Mouse (Mus musculus) testis, postnatal 14 days (tissue): ENCODE data around the gene Tenm2.

Experiments used
- DNase-seq: peaks from one replicate; pipeline ENCODE4 v3.0.0; 2021; ENCODE audit warnings: low spot score

Tenm2 gene

DNA sequence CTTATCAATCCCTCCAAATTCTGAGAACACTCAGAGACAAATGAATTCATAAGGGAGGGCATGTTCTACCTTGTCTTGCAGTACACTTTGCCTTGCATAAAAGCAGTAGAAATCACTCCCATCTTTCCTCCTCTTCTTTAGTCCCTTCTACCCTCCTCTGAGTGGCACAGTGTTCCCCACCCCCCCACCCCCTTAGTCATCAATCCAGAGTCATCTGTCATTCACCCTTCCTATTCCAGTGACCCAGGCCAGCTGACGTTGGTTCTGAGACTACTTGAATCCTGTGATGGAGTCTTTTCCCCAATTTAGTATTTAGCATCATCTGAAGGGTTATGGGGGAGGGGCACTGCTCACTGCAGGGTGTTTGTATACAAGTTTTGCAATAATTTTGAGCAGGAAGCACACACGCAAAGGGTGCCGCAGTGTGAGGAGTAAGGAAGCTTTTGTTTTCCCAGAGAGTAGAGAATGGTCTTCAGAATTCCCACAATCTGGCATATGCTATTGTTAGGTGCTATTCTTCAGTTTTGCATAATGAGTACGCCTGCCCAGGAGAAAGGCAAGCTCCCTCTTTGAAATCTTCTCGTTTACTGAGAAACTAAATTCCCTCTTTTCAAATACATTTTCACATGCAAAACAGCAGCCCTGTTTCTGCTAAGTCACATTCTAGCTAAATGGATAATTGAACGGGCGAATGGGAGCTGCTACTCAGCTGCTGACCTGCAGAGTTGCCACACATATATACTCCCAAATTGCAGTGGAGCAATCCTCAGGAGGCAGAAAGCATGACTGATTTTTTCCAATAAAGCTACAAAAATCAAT lies 1115.0 kb downstream of the Tenm2 start:
- no peak for DNase-seq

DNA sequence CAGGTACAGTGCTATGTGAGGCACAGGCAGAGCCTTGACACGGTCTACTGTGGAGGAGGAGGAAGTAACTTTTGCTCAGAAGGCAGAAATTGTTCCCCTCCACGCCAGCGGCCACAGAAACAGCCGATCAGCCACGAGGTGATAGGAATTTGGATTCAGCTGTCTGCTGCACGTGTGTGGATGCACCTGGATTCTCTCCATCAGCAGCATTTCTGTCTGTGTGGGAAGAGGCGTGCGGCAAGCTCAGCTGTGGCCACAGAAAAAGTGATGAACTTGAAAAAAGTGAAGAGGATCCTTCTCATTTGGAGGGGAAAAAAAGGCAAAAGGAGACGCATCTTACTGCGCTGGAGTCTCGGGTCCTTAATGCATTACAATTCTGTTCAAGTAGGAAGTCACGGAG lies 1122.4 kb downstream of the Tenm2 start:
- DNase-seq = no peak

DNA sequence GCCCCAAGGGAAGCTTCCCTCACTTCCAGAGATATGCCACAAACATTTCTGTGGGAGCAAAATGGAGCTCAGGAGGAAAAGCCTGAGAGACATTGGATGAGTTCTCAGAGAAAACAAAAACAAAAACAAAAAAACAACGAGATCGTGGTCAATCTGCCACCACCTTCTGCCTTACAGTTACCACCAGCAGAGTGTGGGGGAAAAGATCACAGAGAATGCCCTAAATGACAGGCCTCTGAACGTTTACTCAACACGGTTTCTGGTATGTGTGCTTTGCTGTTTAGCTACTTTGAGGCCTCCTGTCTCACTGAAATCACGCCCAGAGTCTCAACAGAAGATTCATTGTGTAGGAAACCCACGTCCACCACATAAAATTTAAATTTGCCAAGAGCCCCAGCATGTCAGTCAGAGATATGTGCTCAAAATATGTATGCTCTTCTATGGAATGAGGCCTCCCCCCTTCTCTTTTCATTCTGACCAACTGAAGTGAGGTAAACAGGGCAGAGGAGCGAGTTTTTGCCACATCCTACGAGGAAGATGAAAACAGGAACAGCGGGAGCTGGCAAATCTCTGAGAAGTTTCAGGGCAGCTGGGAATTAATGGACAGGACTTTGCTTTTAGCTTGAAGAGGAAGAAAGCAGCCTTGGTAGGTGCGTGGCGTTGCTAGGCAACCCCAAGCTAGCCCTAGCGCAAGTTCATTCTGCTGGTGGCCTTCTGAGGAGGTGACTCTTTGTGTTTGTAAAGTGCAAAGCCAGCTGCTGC lies 1126.6 kb downstream of the Tenm2 start:
- DNase-seq = no peak

DNA sequence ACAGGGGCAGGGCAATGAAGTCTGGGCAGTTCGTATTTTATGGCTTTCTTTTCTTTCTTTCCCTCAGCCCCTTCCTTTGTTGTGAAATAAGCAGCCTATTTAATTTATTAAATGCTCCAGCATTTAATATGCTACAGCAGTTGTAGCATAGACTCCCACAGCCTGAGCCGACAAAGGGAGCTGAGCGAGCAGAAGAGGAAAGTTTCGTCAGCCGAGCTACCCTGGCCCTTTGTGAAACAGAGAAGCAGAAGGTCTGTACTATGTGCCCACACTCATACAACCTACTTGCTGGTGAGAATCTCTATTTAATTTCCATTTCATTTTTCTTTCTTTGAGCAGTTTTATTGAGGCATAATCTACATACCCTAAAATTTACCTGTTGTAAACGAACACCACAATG lies 1127.9 kb downstream of the Tenm2 start:
- DNase-seq = no peak

DNA sequence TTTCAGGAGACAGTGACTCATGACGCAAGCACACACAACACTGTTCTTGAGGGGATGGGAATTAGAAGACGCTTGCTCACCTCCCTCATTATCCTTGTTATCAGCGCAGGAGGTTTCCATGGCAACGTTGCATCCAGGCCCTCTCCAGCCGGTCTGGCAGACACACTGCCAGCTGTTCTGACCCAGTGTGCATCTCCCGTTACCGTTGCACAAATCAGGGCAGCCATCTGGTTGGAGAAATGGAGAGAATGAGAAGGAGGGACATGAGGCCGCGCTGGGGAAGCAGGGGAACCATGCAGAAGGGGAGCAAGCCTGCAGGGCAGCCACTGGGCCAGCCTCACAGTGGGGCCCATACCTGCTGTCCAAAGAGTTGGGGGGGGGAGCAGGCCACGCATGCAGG lies 1129.1 kb downstream of the Tenm2 start:
- no peak for DNase-seq

DNA sequence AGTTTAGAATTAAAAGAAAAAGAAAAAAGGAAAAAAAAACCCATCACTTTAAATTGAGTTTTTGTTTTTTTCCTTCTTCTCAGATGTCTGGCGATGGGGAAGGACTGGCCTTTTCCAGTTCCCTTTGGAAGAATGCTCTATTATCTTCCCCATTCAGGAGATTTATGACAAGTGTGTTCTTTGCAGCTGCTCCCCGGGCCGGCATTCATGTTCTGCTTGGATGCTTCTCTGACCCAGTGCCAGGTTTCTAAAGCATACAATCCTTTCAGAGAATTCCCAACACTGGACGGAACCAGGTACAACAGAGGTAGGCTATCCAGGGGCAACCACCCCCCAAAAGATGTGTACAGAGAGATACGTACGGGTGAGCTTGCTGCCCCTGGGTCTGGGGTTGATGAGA lies 1132.2 kb downstream of the Tenm2 start:
- DNase-seq = no peak

DNA sequence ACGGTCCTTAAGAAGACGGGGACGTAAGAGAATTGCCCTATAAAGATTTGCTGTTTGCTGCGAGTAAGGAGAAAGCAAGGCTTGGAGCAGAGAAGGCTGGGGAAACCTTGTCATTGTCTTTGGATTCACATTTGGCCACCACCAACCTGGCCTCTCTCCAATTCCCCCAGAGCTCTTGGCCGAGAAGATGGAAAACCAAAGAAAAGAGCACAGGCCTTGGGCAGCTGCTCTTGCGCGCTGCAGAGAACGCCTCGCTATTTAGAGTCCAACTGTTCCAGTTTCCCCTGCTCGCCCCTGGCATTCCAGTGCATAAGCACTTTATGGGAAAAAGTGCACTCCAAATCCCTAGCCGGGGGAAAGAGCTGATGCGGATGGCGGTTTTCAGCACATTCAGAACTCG lies 1139.5 kb downstream of the Tenm2 start:
- DNase-seq = no peak

DNA sequence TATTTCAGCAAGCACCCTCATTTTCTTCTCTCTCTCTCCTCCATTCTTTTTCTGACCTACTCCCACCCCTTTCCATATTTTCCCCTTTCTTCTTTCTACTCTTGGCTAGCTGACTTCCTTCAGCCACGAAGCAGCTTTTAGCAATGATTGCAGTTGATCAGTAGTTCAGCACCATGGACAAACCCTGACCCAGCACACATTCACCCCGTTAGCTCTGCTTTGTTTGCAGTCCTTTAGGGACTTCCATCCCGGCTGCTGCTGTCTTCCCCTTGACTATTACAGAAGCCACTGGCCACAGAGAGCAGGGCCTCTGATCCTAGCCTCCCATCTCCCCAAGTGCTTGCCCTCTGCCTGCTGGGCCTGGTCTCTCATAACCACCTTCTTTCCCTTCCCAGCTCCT lies 1145.6 kb downstream of the Tenm2 start:
- DNase-seq = no peak

DNA sequence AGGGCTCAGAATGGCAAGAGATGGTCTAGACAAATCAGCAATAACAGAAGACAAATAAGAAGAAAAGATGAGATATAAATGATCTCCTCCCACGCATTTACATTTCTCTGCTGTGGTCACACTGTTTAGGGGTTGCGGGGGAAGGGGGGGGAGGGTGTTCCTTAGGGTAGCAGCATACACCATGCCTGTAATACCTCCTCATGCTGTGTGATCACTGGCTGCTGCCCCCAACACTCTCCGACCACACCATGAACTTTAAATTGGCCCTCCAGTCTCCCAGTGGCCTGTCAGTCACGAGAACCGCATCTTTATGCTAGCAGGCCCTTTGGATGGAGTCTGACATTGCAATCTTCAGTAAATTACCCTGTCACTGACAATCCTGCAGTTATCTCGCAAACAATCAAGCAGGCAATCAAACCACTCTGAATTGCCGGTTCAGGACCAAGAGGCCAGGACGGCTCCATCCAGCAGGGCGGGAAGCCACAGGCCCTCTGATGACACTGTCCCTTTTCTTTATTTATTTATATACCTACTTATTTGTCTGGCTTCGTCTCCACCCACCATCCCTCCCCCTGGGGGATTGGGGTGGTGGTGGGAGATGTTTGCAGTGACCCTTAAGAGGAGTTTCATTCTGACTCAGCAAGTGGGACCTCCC lies 1154.2 kb downstream of the Tenm2 start:
- no peak for DNase-seq

DNA sequence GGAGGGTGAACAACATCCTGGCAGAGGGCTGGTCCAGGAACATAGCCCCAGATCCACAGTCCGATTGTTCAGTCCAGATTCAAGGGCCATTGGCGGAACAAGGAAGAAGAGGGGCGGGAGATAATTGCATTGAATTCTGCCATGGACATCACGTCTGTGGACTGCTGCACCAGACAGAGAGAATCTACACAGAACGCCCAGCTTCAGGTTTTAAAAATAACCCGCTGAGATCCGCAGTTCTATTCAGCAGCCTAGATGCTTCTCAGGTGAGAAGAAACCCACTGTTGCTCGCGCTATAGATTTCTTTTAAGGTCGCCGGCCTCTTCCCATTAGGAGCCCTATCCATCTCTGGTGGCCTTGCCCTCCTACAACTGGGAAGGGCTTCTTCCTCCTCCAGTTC lies 1155.0 kb downstream of the Tenm2 start:
- DNase-seq = no peak

DNA sequence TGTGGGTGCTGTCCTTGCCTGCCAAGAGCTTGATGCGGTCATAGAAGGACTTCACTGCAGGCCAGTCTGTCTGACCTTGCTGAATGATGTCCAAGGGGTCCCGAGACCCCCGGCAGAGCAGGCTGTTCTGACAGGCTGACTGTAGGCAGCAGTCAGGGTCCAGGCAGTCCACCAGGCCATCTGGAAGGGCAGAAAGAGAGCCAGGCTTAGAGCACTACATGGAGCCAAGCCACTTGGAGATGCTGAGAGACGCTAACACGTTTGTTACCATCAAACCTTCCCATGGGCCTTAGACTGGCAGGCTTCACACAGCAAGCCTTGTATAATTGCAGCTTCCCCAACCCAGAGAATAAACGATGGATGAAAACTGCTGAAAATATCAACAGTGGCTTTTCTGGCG lies 1157.4 kb downstream of the Tenm2 start:
- DNase-seq = no peak

DNA sequence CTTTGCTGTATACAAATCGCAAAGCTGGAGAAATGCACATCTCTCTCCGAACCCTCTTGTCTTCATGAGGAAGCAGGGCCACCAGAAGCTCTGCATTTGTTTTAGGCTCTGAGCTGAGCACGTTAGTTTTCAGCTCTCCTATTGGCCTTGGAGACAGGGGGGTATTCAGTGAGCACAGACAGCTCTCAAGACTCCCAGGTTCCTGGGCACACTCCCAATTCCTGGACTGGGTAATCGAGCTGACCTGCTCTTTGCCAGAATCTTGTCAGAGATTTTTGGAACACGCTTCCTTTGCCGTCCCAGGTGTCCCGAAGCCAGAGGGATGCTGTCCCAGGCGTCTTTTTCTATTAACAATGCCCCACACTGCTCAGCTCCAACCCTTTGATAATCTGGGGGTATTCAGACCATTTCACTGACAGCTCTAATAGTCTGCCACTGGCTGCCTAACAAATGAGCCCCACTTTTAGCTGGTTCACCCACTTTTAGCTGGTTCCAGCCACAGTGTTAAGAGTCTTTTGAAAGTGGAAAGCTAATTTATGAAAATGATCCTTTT lies 1161.7 kb downstream of the Tenm2 start:
- no peak for DNase-seq

DNA sequence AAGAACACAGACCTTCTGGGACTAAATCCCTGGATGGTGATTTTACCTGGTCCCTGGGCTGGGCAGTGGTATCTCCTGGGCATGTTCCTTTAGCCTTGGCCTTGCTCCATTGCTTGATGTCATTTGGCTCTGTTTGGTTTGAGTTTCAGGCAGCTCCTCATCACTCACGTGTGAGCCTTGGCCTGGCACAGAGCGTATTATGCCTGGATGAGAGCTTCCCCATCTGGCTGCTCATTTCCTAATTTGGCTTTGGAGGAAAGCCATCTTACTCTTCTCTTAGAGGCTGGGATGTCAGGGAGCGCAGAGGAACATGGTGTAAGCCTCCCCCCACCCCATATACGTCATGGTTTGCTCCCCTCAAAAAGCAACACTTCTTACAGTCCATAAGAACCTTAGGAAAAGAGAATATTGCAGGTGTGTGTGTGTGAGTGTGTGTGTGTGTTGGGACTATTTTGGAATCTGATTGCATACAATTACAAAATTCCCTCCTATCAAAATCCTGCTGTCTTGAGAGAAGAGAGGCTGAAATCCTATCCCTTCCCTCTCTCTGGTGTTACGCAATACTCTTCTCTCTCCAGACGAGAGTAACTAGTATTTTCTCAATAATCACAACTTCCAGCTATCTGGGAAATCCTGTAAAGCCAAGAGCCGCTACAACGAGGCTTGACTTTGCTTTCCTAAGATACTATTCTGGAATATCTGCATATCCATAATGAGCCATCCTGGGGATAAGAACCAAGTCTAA lies 1162.5 kb downstream of the Tenm2 start:
- no peak for DNase-seq

DNA sequence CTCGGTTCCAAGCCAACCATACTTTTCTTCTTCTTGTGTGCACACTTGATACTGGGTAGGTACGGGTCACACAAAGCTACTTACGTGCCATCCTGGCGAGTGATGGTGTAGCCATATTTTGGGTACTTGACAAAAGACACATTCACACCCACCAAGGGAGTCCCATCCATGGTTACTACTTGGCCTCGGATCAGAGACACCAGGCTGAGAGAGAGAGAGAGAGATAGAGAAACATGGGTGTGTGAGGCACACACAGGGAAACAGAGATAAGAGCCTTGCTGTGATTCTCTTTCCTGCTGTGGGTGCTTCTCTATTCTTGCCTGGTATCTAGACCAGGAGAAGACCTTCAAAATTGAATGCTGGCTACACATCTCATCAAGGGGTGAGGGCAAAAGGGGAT lies 1163.1 kb downstream of the Tenm2 start:
- no peak for DNase-seq

DNA sequence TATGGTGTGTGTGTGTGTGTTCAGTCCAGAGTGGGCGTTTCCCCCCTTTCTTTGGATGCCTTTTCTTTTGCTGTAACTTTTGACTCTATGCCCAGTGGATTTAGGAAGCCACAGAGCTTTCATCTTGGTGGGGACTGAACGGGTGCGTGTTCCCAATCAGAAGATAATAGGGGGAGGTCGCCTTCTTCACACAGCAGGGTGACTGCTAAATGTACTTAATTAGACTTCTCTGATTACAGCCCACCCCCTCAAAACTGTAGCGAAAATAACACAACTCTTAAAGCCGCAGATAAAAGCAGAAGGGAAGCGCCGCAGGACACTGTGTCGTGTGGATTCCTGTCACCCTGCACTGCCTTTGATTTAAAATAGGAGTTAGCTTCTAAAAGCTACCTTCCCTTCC lies 1163.7 kb downstream of the Tenm2 start:
- no peak for DNase-seq

DNA sequence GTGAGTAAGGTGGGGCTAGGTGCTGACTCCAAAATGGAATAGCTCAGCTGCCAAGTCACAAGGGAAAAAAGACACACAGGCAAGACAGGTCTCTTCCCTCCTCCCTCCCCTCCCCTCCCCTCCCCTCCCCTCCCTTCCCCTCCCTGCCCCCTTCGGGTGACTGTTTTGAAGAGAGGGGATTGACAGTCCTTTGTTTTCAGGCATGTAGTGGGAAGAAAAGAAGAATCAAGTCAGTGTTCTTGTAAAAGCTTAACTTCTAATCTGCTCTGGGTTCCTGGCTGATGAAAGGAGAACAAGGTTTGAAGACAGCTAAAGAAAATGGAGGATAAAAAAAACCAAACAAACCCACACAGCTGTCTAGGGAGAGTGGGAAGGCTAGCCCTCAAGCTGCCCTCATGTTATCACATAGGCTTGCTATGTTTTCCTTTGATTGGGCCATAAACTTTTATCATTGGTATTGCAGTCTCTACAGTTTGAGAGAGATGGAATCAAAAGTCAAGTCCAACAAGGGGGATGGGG lies 1176.4 kb downstream of the Tenm2 start:
- DNase-seq = no peak

DNA sequence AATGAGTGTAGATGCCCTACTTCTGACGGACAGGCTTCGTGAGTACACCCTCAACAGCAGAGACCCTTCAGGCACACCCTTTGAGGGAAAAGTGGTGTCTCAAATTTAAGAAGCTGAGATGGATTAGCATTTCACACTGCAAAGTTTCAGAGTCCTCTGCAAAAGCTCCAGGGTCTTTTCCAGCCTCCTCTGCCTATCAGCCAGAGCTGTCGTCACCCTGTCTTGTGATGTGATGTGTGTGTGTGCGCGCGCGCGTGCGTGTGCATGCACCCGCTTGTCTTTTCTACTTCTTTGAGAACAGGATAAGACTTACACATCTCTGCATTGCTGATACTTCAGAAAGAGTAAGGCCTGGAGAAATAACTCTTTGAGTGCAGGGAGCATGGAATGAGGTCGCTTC lies 1179.2 kb downstream of the Tenm2 start:
- DNase-seq = no peak

DNA sequence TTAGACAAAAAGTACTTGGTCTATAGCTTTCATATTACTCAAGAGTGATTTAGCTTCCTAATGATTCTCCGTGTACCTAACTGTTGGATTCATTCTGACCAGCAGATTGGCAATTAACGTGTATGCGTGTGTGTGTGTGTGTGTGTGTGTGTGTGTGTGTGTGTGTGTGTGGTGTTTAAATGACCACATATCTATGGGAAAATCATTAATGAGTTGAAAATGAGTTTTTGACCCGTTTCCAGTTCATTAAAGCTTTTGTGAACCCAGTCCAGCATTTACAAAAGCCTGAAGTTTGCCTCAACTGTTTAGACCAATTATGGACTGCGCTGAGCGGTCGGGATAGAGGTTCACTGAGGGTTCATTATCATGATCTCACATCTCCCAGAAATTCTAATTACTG lies 1181.4 kb downstream of the Tenm2 start:
- no peak for DNase-seq

DNA sequence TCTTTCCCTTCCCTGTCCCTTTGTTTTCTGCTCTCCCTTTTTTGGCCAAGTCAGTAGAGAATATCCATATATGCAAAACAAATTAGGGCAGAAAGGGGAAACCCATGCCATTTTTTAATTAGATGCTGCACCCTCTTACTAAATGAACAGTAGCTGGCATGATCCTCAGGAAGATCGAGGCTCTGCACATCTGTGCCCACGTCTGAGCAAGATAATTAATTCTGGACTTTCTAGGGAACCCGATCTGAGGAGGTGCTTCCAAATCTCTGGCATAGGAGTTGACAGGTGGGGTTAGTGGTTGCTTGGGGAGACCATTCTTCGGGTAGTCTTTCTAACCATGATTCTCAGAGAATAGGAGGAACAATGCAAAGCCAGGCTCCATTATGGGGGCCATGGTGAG lies 1182.3 kb downstream of the Tenm2 start:
- DNase-seq = no peak

DNA sequence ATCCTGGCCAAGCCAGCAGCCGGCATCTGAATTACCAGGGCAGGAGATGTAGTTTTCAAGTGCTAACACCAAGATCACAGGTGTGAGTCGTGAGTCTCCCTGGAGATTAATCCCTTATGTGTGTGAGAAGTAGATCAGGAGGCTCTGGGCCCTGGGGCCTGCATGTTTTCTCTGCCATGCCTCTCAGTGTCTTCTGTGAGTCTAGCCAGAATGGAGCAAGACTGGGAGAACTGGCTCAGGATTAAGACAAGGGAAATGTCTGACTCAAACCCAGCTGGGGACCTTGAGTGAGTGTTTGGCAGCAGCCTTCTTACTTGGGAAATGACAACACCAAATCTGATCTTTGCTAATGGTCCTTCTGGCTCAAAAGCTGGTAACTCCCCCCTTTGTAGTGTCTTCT lies 1183.2 kb downstream of the Tenm2 start:
- DNase-seq = no peak

DNA sequence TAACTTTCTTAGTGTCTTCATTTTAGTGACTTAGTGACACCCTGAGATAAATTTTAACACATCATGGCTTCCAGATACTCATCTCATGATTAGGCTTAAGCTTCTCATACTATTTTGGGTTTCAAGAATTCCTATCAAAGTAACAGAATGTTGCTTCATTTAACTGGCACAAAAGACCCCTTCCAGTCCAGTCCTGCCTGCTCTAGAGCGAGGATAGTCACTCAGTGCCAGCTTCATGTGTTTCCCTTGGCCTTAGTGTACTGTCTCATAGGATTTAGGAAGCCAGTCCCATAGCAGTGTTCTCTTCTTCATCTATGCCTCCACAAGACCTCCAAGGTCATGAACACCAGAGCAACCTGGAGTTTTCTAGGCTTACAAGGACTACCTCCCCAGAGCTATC lies 1183.7 kb downstream of the Tenm2 start:
- DNase-seq = no peak

DNA sequence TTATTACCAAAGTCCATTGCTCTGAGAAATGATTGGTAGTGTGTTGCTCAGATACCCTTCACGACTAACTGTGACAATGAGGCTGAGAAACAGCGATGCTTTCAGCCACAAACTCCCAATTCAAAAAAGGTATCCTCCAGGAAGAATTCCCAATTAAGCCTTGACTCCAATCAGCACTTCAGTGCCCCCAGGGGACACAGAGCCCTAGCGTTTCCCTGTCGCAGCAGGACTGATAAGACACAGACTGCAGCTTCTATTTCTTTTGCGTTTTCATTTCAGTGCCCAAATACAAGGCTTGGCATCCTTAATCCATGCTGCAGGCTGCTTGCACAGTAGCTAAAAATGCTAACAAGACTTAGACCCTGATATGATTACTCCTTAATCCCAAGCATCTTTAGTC lies 1186.2 kb downstream of the Tenm2 start:
- DNase-seq = no peak
